Mouse (Mus musculus) embryo, embryonic 11 days (tissue): ENCODE measurements around the gene Tmed2.
"Not testable (repeated sequence)": the region's sequence is repeated elsewhere in the genome, so short reads cannot be mapped to it uniquely, and the experiment has no call there.

ENCODE experiments used
- DNase-seq: peaks from one replicate; pipeline ENCODE4 v3.0.0-alpha.2; 2015

Gene Tmed2

DNA sequence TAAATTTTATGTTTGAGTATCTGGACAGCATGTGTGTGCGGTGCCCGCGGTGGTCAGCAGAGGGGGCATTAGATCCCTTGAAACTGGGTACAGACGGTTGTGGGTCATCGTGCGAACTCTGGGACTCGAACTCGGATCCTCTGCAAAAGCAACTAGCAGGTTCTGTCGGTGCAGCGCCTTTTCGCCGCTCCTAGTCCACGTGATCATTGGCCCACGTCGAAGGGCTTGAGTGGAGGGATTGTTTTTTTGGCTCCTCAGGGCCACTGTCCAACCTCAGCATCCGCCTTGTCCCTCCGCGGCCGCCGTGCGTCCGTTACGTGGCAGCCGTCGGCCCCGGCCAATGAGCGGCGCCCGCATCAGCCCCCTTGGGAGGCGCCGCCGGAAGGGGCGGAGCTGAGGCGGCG is at the start of gene Tmed2:
Gene Tmed2 (plus strand): TSS at position 313 of the 404 bp plus-strand sequence.
- peak; percentile 98 for DNase-seq

DNA sequence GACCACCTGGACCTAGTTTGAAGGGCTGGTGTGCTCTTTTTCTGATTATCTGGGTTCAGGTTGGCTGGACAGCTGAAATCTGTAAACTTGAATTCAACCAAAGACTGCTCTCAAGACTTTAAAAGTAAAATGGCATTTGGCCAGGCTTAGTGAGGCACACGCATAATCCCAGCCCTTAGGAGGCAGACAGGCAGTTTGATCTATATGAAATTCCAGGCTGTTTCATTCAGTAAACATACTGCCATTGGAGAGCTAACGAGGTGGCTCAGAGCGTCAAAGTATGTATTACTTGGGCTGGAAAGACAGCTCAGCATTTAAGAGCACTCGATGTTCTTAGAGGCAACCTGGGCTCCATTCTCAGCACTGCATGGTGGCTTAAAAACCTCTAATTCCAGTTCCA is 48.8 kb upstream of the Tmed2 start:
- no peak for DNase-seq

GRCm38 (mm10) chr5:124492618-124493017 is 47.9 kb upstream of the Tmed2 start:
- no peak for DNase-seq

GRCm38 (mm10) chr5:124493455-124493854 is 47.0 kb upstream of the Tmed2 start:
- no peak for DNase-seq

DNA sequence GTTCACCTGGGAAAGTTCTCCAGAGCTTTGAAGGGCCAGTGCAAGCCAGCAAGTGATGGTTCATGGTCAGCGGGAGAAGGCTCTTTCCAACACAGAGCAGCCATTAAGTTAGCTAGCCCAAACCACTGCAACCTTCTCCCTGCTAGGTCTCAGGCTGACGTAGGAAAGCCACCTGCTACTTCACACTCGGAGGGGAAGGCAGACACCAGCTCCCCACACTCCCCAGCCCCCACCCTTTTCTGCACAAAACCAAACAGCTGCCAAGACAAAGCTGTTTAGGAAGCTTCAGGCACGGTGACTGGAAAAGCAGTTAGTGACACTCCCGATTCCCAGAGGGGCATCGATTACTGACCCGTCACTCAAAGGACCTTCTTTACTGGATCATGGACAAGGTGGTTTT is 44.9 kb upstream of the Tmed2 start:
- peak; percentile 21 for DNase-seq

- DNase-seq = no peak
Measured at GRCm38 (mm10) chr5:124496614-124497514, 43.6 kb upstream of the Tmed2 start.

DNA sequence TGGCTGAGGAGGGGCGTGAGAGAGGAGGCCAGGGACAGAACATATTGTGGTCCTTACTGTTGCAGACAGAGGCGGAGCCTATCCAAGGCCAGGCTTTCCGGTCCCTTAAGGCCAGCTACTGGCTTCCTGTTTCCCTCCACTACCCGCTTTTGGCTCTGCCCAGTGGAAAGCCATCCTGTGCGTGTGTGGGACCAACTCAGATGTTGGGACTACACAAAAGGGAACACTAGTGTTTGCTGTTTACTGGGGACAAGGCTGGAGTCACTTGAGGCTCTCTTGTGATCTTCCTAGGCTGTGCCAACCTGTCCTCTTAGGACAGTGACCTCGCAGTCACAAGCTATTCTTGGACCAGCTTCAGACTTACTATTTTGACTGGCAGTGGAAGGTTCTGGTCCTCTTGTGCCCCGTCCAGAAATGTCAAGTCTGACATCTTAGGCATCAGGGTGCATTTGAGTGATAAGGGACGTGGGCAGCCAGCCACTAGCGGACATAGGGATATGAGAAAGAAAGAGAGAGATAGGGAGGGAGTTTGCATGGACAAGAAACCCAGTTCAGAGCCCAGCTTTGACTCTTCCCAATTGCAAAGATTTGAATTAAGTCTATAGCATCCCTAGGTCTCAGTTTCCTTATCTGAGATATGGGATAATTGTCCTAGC is 42.1 kb upstream of the Tmed2 start:
- peak; percentile 15 for DNase-seq

DNA sequence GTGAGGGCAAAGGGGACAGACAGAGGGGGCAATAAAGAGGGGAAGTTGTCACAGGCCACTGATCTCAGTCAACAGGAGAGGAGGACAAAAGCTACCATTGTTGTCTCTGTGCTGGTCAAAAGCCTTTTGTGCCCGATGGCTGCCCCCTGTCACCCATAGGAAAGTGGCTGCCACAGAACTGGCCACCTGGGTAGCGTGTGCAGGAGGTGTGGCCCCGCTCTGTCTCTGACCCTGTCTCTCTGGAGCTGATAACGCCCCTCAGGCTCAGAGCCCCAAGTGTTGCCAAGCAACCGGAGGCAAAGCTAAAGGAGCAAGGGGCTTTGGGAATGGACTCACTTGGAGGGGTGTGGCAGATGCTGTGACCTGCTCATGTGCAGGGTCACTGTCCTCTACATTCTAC is 41.5 kb upstream of the Tmed2 start:
- peak; percentile 50 for DNase-seq

GRCm38 (mm10) chr5:124500037-124500436 is 40.5 kb upstream of the Tmed2 start:
- not testable (repeated sequence) for DNase-seq

- DNase-seq = no peak
Measured at GRCm38 (mm10) chr5:124500573-124500972, 39.9 kb upstream of the Tmed2 start.

- DNase-seq = no peak
Measured at GRCm38 (mm10) chr5:124501541-124501940, 39.0 kb upstream of the Tmed2 start.

DNA sequence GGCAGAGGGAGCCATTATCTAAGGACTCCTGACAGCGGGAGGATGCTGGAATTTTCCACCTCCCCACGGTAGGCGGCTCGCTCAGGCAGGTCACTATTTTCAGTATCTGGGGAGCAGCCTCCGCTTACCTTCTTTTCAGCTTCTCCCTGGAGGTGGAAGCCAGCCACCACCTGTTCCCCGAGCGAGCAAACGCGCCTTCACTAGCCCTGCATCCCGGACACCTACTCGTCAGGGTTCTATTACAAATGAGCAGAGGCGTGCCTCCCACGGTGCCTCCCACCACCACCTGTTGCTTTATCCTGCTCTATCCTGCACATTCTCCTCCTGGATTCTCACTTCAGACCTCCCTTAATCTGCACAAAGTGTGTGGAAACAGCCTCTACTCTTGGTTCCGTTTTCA is 36.8 kb upstream of the Tmed2 start:
- no peak for DNase-seq

GRCm38 (mm10) chr5:124505235-124505634 is 35.3 kb upstream of the Tmed2 start:
- no peak for DNase-seq

- peak; percentile 8 for DNase-seq
Measured at GRCm38 (mm10) chr5:124506731-124507359, 33.6 kb upstream of the Tmed2 start.

- no peak for DNase-seq
Measured at GRCm38 (mm10) chr5:124509200-124509599, 31.3 kb upstream of the Tmed2 start.

DNA sequence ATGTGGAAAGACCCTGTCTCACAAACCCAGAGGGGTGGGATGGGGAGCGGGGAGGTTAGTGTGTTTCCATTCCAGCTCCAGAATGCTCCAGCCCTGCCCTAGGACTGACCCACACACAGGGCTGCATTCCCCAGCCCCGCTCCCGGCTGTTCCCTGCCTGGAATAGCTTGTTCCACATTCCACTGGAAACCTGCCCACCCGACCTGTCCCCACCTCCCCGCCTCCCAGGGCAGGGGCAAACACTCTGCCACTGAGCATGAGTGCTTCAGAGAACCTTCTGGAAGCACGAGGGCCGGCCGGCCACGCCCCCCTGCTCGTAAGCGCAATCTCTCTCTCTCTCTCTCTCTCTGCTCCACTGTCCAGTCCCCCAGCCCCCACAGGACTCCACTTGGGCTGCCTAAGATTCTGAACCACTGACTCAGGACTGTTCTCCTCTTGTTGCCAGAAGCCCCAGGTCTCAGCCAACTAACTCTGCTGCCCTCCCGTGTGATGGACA is 30.7 kb upstream of the Tmed2 start:
- DNase-seq = no peak

DNA sequence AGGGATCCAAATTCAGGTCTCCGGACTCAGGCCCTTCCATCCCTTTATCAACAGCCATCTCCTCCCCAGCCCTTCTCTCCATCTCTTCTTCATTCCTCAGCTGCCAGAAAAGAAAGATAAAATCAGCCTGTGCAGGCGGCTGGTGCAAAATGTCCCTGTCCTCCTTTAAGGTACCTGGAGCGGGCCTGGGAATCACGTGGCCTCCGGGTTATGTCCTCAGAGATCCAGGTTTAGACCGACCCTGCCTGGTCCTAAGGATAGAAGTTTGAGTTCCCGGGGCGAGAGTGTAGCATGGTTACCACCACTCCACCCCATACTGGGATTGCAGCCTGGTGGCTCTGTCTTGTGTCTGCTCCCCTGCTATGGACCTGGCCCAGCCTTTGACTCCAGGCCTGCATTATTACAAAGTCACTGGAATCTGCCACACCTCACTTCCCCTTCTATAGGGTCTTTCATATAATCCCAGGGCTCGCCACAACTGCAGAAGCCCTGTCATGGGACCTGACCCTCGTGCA is 29.9 kb upstream of the Tmed2 start:
- no peak for DNase-seq

- DNase-seq = no peak
Measured at GRCm38 (mm10) chr5:124515789-124516188, 24.7 kb upstream of the Tmed2 start.

- DNase-seq = no peak
Measured at GRCm38 (mm10) chr5:124518648-124519047, 21.8 kb upstream of the Tmed2 start.

DNA sequence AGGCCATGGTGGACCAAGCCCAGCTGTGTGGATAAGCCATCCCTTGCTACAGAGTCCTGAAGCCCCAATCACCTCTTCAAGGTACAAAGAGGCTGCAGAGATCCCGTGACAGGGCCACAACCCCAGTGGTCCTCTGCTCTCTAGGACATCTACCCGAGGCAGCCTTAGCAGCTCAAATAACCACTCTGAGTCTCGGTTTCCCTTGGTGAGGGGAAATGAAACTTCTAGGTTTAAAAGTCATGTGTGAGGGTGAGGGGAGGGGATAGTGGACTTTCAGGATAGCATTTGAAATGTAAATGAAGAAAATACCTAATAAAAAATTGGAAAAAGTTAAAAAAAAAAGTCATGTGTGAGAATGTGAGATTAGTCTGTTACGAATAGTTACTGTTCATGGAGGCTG is 18.9 kb upstream of the Tmed2 start:
- DNase-seq = no peak

DNA sequence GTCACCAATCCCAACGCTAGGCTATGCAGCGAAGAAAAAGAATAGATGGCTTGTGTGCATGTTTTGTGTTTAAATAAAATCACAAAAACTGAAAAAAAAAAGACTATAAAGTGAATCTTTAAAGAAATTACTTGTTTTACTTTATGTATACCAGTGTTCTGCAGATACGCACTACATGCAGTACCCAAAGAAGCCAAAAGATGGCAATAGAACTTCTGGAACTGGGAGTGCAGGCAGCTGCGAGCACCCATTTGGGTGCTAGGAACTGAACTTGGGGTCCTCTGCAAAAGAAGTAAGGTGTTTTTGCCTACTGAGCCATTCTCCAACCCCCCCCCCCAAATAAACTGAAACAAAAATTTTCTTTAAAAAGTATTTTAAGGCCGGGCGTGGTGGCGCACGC is 17.5 kb upstream of the Tmed2 start:
- DNase-seq = no peak

- DNase-seq = no peak
Measured at GRCm38 (mm10) chr5:124524943-124525342, 15.6 kb upstream of the Tmed2 start.

GRCm38 (mm10) chr5:124528351-124528750 is 12.1 kb upstream of the Tmed2 start:
- DNase-seq = no peak
